Mouse (Mus musculus): ENCODE results near the gene Tulp3.
"Not testable (repeated sequence)": the region's sequence is repeated elsewhere in the genome, so short reads cannot be mapped to it uniquely, and the experiment has no call there.

Gene Tulp3

DNA sequence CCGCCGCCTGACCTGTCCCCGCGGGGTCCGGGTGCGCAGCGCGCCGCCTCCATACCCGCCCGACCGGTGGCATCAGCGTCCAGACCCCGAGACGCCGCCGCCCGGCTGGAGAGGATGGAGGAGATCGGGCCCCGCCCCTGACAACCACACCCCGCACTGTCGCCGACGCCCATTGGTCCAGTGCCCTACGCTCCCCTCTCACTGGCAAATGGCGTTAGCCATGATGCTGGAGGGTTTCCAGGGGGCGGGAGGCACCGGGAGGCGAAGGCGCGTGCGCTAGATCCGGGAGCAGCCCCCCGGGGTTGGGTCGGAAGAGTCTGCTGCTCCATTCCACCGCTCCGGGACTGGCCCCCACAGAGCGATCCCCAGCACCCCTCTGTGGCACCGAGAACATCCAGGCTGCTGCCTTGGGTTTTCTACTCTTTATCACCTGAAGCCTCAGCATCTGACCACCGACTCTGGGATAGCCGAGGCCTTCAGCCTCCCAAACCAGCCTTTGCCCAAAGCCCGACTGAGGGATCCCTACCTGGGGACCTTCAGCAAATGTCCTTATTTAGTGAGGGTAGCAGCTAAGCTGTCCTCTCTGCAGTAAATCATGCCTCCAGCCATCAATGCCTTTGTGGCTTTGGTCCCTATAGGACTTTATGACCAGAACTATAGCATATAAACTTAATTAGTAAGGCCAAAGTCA is at the start of gene Tulp3:
Gene Tulp3, minus strand, starts transcription at position 126 of the 691 bp plus-strand sequence.
- DNase-seq, result peak; percentile 98

DNA sequence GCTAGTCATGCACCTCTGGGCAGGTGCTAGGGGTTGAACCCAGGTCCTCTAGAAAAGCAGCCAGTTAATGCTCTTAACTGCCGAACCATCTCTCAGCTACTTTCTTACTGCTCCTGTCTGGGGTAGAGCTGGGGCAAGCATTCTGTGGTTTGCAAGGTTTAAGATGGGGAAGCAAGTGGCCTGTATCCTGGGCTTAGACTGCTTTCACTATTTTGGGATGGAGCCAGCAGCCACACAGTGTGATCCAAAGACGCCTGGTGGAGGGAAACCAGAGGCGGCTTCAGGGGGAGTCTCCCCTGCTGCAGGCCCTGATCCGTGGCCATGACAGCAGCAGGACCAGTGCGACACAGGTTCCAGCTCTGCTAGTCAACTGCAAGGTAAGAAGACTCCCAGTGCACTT is 49.1 kb upstream of the Tulp3 start:
- no peak for DNase-seq

DNA sequence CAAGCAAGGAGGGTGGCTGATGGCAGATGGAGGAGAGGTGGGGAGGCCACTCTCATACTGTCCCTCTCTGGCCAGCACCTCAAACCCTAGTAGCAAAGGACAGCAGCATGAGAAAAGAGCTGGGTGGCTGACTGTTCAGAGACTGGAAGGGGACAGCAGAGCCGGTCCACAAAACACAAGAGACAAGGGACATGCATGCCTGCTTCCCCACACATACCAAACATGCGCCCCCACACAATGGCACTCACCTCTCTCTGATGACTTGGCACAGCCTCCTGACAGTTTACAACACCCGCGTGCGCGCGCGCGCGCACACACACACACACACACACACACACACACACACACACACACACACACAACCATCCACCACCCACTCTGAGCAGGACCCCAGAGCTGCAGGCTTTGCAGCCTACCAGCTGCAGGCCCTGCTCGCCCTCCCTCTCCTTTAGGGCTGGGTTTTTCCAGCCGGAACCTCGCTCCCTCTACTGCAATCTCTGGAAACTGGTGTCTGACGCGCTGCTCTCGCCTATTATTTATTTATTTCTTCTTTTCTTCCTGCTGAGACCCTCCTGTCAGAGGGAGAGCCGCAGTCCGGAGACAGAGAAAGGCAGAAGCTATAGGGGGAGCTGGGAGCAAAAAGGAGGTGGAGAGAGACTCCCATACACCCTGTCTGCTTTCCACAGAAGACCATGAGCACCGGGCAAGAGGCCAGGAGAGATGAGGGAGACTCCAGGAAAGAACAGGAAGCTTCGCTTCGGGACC is 44.0 kb upstream of the Tulp3 start:
- DNase-seq, result peak; percentile 73

DNA sequence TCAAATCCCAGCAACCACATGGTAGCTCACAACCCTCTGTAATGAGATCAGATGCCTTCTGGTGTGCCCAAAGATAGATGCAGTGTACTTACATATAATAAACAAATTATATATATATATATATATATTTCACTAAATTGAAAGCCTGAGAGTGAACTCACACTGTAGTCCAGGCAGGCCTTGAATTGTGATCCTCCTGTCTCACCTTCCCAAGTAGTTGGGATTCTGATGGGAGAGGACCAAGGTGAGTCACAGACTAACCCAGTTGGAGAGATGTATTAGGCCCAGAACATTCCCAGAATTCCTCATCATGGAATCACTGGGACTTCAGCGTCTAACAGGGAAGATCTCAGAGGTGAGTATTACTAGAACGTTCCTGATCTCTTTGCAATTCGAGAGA is 43.3 kb upstream of the Tulp3 start, which contains the start of gene Nrip2:
Gene Nrip2, plus strand, starts transcription at position 301 of the 400 bp plus-strand sequence.
- DNase-seq, result no peak

DNA sequence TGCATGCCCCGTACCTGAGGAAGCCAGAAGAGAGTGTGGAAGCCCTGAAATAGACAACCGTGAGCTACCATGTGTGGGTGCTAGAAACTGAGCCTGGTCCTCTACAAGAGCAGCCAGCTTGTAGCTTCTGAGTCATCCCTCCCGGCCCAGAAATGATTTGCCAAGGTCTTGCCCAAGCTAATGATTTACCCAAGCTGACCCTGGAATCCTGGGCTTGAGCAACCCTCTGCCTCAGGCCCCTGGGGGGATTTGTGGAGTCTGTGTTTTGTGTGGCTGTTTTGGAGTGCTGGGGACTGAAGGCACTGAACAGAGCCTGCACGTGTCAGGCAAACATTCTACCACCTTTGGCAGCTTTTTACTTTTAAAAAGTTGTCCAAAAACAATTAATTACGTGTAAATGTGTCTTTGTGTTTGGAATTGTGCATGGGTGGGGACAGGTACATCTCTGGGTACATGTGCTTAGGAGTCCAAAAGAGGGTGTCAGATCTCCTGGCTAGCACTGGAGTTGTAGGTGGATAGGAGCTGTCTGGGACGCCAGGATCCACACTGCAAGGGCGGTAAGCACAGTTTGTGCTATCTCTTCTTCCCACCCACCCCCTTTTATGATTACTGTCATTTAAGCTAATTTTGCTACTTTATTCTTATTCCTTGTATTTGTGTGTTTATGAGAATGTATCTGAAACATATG is 42.1 kb upstream of the Tulp3 start:
- DNase-seq, result peak; percentile 66

DNA sequence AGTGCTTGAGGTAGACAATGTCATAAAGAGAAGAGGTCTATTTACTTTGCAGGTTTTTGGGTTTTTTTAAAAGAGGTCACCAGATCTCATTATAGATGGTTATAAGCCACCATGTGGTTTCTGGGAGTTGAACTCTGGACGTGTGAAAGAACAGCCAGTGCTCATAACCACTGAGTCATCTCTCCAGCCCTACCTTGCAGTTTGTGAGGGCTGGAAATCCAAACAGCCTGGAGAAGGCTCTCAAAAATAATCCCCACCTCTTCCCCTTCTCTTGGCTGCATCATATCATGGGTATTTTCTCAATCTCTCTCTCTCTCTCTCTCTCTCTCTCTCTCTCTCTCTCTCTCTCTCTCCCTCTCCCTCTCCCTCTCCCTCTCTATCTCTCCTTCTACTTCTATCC is 35.0 kb upstream of the Tulp3 start:
- DNase-seq, result no peak

DNA sequence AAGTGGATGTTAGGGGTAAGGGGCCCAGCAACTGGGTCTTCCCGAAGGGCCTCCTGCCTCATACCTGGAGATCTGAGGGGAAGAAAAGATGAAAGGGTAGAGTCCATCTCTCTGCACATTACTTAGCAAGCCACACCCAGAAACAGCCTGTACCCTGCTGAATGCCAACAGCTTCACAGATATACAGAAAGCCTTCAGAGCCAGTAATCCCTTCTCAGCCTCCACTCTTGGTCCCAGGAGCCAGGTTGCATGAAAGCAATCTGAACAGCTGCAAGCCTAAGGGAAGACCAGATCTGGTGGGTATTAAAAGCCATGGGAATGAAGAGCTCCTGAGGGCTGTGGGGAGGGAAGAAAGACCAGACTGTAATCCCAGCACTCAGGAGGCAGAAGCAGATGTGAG is 33.5 kb upstream of the Tulp3 start:
- no peak for DNase-seq

DNA sequence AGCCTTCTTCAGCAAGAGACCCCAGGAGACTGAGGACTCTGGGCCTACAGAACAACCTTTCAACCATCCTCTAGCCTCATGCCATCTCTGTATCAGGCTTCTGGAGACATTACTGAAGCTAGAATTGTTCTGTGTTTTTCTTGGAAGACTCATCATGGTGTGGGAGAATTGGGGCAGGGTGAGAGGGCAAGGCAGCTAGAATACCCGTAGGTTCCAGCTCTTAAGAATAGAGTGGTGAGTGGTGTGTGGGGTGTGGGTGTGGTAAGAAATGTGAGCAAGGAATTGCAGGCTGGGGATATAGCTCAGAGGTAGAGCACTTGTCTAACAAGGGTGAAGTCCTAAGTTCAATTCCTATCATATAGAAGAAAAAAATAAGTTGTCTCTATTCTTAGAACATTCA is 29.4 kb upstream of the Tulp3 start:
- no peak for DNase-seq

DNA sequence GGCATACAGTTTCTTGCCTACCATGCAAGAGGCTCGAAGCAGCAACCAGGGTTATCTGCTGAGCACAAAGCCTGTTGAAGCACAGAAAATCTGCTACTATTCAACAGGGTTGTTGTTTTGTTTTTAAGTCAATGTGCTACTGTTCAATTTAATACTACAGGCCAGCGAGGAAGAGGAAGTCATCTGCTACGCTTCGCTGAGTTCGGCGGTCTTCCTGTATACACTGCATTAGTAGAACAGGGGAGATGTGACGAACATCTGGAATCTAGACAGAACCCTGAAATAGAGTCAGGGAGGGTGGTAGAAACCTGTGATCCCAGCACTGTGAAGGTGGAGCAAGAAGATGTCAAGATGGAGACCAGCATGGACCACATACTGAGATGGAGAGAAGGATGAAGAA is 28.1 kb upstream of the Tulp3 start:
- DNase-seq, result no peak

DNA sequence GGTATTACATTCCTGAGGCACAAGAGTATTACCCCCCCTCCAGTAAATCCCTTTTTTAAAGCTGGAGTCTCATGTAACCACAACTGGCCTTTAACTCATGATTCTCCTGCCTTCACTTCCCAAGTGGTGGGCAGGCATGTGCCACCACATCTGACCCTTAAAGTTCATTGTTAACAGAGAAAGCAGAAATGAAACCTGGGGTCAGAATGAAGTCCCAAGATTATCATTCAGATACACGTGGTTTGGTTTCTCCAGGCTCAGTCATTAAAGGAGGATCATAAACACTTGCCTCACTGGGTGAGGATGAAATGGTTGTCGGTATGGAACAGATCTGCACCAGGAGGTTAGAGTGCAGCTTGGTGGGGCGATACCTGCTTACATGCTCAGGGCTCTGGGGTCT is 25.6 kb upstream of the Tulp3 start:
- DNase-seq, result no peak

DNA sequence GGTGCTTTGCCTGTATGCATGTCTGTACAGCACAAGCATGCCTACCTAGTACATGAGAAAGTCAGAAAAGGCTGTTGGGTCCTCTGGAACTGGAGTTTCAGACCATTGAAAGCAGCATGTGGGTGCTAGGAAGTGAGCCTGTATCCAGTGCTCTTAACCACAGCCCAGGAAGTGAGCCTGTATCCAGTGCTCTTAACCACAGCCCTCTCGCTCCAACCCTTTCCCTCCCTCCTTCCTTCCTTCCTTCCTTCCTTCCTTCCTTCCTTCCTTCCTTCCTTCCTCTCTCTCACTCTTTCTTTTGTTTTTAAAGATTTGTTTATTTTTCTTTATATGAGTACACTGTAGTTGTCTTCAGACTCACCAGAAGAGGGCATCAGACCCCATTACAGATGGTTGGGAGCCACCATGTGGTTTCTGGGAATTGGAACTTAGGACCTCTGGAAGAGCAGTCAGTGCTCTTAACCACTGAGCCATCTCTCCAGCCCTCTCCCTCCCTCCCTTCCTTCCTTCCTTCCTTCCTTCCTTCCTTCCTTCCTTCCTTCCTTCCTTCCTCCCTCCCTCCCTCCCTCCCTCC is 25.0 kb upstream of the Tulp3 start:
- not testable (repeated sequence) for DNase-seq

DNA sequence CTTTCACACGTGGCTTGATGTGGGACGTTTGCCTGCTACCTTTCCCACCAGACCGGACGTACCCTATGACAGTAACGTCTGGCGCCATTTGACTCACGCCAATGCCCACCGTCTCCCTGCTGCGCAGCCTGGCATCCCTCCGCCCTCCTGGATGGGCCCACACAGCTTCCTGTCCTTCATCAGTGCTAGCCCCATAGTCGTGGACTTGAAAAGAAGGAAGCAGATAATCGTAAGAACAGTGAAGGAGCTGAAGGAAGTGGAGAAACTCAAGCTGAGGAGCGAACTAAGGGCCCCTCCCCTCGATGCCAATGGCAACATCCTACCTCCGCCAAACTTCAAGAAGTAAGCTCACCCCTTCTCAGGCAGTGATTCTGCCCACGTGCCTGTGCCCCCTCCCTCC is 24.0 kb upstream of the Tulp3 start:
- no peak for DNase-seq

DNA sequence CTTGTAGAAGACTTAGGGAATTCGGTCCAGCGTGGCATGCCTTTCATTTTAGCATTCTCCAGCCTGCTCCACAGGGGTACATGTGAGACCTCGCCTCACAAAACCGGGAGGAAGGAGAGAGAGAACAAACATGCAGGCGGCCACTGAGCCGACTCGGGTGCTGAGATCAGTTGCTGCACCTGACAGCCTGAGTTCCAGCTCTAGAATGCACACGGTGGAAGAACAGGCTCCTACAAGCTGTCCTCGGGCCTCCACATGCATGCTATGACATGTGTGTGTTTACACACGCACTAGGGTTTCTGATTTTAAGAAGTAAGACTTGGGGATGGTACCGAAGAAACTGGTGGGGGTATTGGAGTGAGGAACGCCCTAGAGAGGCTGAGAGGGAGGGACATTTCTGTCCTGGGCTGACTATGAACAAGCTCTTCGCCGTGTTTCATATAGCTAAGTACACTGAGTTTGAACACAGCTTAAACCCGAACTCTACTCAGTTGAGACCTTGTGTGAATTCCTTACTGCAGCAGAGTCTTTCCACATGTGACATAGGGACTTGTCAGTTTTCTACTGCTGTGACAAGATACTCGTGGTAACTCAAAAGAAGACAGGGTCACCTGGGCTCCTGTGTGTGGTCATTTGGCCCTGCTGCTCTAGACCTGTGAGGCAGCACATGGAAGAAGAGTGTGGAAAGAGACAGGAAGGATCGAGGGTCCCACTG is 20.9 kb upstream of the Tulp3 start:
- no peak for DNase-seq

DNA sequence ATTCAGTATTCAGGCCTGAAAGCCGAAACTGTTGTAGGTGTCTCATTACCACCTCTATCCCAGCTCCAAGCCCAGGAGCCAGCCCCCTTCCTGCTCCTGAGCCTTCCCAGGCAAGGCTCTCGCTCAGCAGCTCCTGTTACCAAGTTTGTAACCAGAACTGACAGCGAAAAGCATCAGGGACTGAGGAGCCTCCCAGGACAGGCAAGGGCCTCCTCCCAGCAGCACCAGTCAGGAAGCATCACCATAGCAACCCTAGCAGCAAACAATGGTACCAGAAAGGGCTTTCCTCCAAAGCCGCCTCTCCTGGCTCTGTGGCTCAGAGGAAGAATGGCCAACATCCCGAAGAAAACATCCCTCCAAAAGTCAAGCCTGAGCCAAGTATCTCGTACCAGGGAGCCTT is 19.5 kb upstream of the Tulp3 start, which contains the start of the genes Tex52 and Gm44596:
Gene Tex52, plus strand, starts transcription at position 265 of the 400 bp plus-strand sequence.
Gene Gm44596, plus strand, starts transcription at position 312 of the 400 bp plus-strand sequence.
- peak; percentile 42 for DNase-seq

DNA sequence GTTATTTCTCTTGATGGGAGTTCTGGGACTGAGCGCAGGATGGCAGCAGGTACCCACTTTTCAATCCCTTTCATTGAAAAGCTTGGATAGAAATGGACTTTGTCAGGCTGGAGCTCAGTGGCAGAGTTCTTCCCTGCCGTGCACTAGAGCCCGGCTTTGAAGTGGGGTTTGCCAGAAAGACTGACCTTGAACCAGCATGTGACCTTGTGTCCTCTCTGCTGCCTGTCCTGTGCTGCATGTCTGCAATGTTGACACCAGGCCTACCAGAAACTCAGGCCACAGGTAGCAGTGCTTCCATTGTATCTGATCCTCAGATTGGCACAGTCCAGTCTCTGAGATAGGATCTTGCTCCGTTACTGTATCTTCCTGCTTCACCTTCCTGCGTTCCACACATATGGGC is 14.4 kb upstream of the Tulp3 start:
- DNase-seq, result no peak

DNA sequence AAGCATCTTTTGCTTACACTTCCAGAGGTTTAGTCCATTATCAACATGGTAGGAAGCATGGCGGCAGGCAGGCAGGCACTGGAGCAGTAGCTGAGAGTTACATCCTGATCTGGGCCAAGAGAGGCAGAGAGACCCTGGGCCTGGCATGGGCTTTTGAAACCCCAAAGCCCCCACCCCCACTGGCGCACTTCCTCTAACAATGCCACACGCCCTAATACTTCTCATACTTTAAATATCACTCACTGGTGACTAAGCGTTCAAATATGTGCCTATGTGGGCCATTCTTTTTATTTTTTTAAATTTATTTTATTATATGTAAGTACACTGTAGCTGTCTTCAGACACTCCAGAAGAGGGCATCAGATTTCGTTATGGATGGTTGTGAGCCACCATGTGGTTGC is 10.8 kb upstream of the Tulp3 start:
- DNase-seq, result no peak

DNA sequence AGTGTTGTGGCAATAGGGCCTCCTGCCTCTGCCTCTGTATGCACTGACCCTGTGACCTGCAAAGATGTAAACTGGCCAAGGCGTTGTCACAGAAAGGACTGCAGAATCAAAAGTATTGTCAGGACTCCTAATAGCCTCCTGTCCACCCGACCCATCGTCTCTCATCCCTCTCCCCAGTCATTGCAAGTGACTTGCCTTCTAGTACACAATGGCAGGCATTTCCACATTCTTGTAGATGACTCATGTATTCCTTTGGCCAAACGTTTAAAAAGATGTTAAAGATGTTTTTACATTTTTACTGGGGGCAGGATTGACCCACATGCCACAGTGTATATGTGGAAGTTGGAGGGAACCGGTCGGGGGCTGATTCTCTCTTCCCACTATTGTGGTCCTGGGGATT is 9.1 kb upstream of the Tulp3 start:
- no peak for DNase-seq

DNA sequence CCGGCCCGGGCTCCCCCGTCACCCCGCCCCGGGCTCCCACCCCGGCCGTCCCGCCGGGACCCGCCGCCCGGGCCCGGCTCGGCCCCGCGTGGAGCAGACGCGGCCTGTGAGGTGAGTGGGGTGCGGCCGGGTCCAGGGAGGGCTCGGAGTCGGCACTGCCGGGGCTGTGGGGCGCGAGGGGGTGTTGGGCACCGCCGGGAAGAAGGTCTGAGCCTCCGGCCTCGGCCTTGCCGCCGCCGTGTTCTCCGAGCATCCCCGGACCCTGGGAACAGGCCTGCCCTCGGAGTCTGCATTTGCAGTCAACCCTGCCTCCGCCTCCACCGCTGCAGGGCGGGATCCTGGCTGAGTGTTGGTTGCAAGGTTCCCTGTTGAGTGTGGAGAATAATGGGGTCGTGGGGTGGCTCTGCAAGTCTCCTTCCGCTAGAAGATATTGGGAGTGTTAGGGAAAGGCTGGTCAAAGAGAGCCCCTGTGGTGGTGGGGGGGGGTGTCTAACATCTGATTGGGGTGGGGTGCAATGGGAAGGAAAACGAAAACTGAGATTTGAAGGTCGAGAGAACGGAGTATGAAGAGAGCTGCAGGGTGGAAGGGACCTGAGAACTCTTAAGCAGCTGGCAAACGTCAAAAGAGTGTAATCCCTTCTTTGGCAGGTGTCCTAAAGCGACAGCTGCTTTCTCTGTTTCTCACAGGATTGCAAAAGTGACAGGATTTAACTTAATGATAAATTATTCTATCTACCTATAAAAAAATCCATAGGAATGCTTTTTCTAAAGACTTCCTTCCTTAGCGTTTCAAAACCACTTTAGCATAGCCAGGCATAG is 7.6 kb upstream of the Tulp3 start:
- no peak for DNase-seq

DNA sequence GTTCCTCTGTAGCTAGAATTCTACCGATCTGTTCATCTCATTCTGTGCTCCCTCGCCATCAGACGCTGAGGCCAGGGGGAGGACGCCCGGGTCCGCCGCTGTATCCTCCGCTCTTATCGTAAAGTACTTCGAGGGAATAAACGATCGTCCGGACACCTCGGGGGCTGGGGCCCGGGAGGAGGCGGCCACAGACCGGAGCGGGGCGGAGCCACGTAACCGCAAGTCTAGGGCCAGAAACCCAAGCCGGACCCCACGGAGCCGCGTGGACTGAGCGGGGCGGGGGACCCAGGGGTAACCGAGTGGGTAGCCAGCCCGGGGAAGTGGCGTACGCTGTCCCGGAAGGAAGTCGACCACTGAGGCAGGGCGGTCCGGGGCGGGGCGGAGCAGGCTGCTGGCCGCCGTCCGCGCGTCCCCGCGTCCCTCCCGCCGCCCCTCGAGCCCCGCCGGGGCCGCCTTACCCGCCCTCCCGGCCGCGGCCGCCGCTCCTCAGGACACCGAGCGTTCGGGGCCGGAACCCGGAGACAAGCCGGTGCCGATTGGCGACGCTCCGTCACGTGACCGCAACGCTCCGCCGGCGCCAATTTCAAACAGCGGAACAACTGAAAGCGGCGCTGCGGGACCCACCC is 6.8 kb upstream of the Tulp3 start, which contains the start of the genes Rhno1 and Foxm1:
Gene Rhno1, minus strand, starts transcription at position 531 of the 626 bp plus-strand sequence.
Gene Foxm1, plus strand, starts transcription at position 587 of the 626 bp plus-strand sequence.
- DNase-seq, result peak; percentile 93

DNA sequence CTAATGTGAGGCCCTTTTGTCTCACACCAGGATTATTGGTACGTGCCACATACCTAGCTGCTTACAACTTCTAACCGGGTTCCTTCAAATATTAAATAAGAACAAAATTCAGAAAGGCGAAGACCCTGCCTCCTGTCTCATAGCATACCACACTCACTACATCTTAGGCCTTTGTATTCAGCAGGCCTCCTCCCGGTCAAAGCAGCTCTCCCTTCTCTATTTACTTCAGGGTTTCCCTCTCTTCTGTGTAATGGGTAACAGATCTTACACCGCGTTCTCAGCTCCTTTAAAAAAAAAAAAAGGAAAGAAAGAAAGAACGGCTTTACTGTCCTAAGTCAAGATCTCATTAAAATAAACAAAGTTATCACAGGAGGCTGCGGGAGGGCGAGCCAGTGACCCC is 6.2 kb upstream of the Tulp3 start:
- no peak for DNase-seq

DNA sequence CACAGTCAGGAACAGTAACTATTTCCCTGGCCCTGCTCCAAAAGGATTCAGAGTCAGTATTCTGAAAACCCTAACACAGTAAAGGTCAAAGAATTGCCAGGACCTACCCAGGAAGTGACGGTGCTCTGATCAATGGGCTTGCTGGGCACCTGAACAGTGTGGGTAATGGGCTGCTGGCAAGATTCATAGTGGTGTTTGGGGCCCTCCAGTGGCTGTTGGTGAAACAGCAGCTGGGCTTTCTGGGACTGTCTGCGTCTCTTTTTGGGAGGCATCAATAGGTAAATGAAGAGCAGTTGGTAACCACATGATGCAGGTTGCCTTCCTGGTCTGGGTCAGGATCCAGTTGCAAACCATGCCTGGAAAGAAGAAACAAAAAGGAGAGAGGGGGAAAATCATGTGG is 3.3 kb upstream of the Tulp3 start:
- peak; percentile 78 for DNase-seq
